Mouse (Mus musculus) Patski (cell line): ENCODE measurements around the gene Ntrk2. TPM values are rescaled to one million over a fixed set of nuclear protein-coding genes. Genes with fewer than 3 reads are reported as not detected.

Source experiments
- ATAC-seq: fragments of 100-300 bp; one replicate; pipeline ENCODE4 v1.8.0; 2021
- CTCF ChIA-PET: fragments of 350-600 bp; sonication (Branson Sonifier 250); formaldehyde crosslinking; loops from one replicate; lab custom pipeline; 2022; ENCODE audit warnings: inconsistent platforms; lab: Charles Lee
- POLR2A ChIA-PET: fragments of 350-600 bp; sonication (Branson Sonifier 250); formaldehyde crosslinking; loops from one replicate; lab custom pipeline; 2022; ENCODE audit warnings: antibody characterized with exemption, inconsistent platforms; lab: Charles Lee
- DNase-seq: peaks from one replicate; pipeline ENCODE4 v3.0.0-alpha.2; 2011; ENCODE audit warnings: low read depth, low spot score
- H3K27me3 ChIP-seq: fragments of 371-371 bp; one replicate; pipeline ENCODE4 v1.5.1; 2021
- CTCF ChIP-seq: fragments of 100-300 bp; IDR thresholded peaks from one replicate; pipeline ENCODE4 v1.5.1; 2021
- in situ Hi-C: fragments of 300-500 bp; cut with MboI; formaldehyde crosslinking; loops from 3 replicates; pipeline ENCODE4 v1.11.1; 2018; ENCODE audit warnings: low pct_unique_long_range_greater_than_20kb, mixed read lengths
- polyA plus RNA-seq: library from polyadenylated mRNA; unstranded; gene quantifications from one replicate; pipeline ENCODE4 v1.2.3, GENCODE M21; 2021

Ntrk2 gene
- polyA plus RNA-seq, 1 experiment from 2014 or later = 0.44 TPM

DNA sequence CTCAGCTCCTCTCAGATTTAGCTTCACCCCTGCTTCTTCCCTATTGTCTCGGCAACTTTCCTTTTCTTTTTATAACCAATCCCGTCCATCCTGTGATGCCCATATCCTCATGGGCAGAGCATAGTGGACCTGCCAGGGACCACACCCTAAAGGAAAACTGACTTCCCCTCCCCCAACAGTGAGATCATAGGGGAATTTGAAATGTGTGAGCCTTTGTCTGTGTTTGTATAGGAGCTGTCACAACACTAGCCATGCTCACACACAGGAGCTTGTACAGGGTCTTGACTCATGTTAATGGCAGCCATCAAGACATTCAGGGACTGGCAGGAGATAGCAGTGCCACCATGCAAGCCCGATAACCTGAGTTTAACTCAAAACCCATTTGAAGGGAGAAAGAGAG is 118.1 kb downstream of the Ntrk2 start:
- in situ Hi-C loops = no loop called here
- ATAC-seq (no peak), DNase-seq (no peak)
- POLR2A ChIA-PET = interaction anchor here (0.7 kb wide), 1 partner anchor 1878 kb away, joined by 3 read pairs; no protein-coding TSS in a partner anchor
- TF ChIP-seq CTCF = no peak
- no peaks in the 10 kb centered on the region for H3K27me3 ChIP-seq
- CTCF ChIA-PET = interaction anchor here (1.2 kb wide), 1 partner anchor 14 kb away, joined by 4 read pairs; no protein-coding TSS in a partner anchor

DNA sequence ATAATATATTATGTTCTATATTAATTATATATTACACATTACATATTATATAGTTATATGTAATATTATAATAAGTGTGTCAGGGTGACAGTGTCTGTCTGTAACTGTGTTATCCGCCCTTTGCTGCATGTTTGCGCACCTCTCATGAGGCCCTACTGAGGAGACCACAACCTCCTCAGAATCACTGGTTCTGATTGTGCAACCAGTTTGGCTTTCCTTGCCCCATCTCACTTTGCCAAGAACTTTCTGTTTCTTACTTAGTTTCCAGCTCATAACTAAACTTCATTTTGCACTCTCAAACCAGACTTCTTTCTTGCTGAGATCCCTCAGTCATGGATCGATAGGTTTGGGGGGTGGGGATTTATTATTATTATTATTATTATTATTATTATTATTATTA is 120.8 kb downstream of the Ntrk2 start:
- ATAC-seq (no peak), DNase-seq (no peak)
- no peaks in the 10 kb centered on the region for H3K27me3 ChIP-seq
- TF ChIP-seq CTCF = no peak
- ChIA-PET POLR2A (no interaction called here), CTCF (interaction anchor here (0.7 to 1.0 kb wide), 2 partner anchors 8 to 11 kb away, joined by 3 read pairs; no protein-coding TSS in a partner anchor)
- in situ Hi-C loops = no loop called here

DNA sequence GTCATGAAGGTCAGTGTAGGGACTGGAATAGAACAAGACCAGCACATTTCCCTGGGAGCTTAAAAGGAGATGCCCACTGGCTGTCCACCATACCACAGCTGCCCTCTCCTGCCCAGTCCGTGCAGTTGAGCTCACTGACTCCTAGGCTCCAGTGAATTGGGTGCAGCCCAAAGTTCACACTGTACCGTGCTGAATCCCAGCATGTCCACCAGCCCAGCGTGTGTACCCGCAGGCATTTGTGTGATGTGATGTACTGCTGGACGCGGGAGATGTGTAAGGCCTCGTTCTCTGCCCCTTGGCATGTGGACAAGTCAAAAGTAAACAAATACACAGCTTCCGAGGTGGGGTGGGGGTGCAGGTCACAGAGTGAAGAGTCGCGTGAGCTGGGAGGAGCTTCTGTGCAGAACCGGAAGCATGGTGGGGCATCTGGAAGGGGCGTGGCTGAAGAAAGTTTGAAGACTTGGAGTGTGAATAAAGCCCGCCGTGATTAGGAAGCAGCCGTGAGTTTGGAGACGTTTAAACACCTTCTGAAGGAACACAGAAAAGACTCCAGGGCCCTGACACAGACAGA is 121.4 kb downstream of the Ntrk2 start:
- POLR2A ChIA-PET = no interaction called here
- no peaks in the 10 kb centered on the region for H3K27me3 ChIP-seq
- ATAC-seq = no peak
- no peak for DNase-seq
- CTCF ChIA-PET = interaction anchor here (0.7 to 1.0 kb wide), 2 partner anchors 8 to 12 kb away, joined by 3 read pairs; no protein-coding TSS in a partner anchor
- TF ChIP-seq CTCF = no peak
- in situ Hi-C loops = no loop called here

DNA sequence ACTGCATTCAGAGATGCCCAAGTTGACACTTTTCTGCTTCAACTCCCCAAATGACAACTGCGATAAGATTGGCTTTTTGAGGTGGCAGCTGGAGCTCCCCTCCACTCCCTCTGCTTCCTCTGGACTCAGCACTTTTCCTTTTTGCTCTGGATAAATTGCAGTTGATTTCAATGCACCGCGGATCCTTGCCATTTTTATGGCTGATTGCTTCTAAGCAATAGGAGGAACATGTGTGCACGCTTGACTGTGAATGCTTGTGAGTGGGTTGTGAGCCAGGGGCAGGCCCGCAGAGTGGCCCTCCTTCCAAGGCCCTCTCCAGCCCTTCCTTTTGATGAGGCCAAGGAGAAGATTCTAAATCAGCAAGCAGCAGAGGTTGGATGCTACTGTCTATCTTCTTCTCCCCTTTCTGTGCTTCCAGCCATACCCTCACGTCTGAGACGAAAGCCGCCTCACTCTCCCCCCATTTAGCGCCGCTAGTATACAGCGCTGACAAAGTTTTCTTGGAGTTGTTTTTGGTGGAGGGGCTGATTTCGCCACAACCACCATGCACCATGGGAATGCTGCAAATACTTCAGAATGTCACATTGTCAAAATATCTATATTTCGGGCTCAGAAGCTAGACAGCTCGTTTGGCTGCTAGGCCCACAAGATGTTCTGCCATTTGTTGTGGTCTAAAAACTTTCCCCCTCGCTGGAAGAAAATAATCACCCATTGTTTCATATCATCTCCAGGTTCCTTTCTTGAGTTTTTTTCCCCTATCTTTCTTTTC is 122.5 kb downstream of the Ntrk2 start:
- no peak for TF ChIP-seq CTCF
- ATAC-seq = no peak

DNA sequence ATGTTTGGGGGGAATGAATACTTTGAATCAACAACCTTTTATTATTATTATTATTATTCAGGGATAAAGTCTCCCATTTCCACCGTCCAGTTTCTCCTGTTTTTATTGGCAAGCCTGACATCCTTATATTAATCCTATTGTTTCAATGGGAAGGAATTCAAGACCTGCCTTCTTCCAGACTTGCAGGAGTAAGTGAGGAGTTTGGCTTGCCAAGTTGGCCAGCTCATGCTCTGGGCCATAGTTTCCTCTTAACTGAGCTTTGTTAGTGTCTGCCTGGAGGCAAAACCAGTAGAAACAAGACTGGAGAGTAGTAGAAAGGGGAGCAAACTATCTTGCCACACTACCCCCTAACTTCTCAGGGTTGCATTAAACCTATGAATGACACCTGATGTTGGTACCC is 123.8 kb downstream of the Ntrk2 start:
- no peak for TF ChIP-seq CTCF
- ChIA-PET CTCF (interaction anchor here (1.7 kb wide), 1 partner anchor 107 kb away, joined by 3 read pairs; no protein-coding TSS in a partner anchor), POLR2A (no interaction called here)
- peak; percentile 13 for DNase-seq
- no peaks in the 10 kb centered on the region for H3K27me3 ChIP-seq
- ATAC-seq = no peak
- in situ Hi-C loops = no loop called here

More for the DNA sequence above, 122.5 kb downstream of the Ntrk2 start:
- no peaks in the 10 kb centered on the region for H3K27me3 ChIP-seq
- ChIA-PET CTCF (no interaction called here), POLR2A (no interaction called here)
- no peak for DNase-seq
- in situ Hi-C loops = no loop called here

DNA sequence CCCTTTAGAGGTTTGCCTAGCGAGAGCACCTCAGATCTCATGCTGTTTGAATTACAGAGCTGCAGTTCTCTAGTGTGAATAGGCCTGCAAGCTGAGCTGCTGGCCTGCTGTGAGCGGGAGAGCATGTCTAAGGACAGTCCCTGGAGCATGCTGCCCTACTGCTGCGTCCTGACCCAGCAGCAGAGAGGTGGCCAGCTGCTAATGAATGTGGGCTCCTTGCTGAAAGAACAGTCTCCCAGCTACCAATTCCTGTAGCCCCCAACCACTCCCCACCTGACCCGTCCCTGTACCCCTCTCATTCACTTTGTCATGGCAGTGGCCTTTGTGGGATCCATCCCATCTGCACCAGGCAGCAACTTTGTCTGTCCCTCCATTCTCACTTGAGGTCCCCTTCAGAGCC is 126.8 kb downstream of the Ntrk2 start:
- TF ChIP-seq CTCF = no peak
- ChIA-PET POLR2A (no interaction called here), CTCF (interaction anchor here (0.9 kb wide), 1 partner anchor 127 kb away, joined by 3 read pairs; no protein-coding TSS in a partner anchor)
- peaks cover 3% of the 10 kb centered on the region for H3K27me3 ChIP-seq
- DNase-seq = no peak
- ATAC-seq = no peak
- in situ Hi-C loops = no loop called here

DNA sequence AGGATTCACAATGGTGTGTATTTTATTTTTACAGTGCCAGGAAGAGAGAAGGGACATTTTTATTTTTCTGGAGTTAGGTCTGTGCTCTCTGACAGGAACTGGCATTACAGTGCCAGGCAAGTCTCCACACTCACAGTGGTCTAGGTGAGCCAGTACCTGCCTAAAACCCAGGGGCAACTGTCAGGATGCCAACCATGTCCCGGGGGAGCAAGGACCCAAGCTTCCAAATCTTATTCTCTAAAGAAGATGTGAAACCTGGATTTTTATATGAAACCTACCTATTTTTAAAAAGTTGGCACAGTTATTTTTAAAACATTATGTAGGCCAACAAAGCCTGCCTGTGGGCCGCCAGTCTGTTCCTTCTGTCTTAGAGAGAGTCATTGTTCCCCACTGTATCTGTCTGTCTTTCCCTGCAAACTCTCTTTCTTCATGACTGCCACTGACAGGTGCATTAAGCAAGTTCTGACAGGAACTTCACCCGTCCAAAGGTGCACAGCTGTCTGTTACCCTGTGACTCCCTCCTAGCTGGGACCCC is 128.3 kb downstream of the Ntrk2 start:
- DNase-seq (no peak), ATAC-seq (no peak)
- no peak for TF ChIP-seq CTCF
- POLR2A ChIA-PET = no interaction called here
- in situ Hi-C loops = no loop called here
- CTCF ChIA-PET = no interaction called here
- peaks cover 3% of the 10 kb centered on the region for H3K27me3 ChIP-seq

DNA sequence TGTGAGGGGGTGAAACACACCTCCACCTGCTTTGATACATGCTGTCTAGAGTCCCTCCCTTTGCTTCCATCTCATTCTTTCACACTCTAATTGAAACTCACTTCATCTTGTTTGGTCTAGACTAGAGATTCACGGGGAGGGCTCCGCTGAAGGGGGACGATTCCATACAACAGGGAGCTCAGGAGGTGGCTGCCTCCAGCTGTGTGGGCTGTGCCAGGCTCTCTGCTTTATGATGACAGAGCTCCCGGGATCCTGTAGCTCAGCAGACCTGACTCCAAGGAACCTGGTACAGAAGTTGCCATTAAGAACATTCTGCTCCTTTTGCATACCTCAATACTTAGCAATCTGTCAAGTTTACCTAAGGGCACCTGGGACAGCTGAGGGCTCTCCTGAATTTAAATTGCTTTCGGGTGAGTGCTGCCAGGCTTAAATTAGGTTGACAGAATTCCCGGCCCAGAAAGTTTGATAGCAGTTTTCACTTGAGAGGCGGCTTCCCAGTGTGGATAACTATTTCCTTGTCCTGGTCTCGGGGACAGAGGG is 129.7 kb downstream of the Ntrk2 start:
- H3K27me3 ChIP-seq = peaks cover 3% of the 10 kb centered on the region
- ChIA-PET POLR2A (interaction anchor here (0.6 kb wide), 1 partner anchor 68 kb away, joined by 4 read pairs; no protein-coding TSS in a partner anchor), CTCF (interaction anchor here (1.1 kb wide), 1 partner anchor 9 kb away, joined by 3 read pairs; no protein-coding TSS in a partner anchor)
- DNase-seq (no peak), ATAC-seq (no peak)
- no peak for TF ChIP-seq CTCF
- in situ Hi-C loops = no loop called here

DNA sequence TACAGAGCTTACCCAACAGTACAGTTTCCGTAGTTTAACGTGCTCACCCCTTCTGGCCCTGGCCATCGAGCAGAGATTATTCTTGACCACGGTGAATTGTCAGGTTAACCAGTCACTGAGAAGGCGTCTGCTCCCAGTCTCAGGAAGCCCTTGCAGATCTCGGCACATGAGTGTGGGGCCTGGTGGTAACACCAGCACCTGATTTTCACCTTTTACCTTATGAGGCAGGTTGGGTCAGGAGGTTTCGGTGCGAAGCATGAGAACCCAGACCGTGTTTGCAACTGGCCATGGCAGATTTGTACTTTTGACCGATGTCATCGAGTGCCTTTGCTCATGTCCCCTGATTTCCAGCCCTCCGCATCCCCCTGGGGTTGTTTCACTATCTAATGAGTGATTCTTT is 131.5 kb downstream of the Ntrk2 start:
- ChIA-PET POLR2A (no interaction called here), CTCF (no interaction called here)
- no peak for TF ChIP-seq CTCF
- no peak for ATAC-seq
- DNase-seq = no peak
- in situ Hi-C loops = no loop called here
- H3K27me3 ChIP-seq = peaks cover 3% of the 10 kb centered on the region

DNA sequence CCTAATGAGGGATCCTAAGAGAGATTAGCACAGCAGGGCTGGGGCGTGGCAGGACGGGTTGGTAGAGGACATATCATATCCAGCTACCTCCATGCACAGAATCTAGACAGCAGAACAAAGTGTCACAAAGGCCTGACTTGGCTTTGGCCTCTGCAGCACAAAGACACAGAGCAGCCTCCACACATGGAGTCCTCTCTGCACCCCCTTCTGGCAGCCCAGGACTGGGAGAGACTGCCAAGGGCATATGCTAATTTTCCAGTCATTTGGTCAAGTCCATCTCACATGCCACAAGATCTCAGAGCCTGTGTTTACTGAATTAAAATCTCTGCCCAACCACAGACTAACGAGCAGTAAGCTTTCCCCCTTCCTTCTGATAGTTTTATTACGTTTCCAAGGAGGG is 132.1 kb downstream of the Ntrk2 start:
- TF ChIP-seq CTCF = no peak
- peaks cover 3% of the 10 kb centered on the region for H3K27me3 ChIP-seq
- in situ Hi-C loops = no loop called here
- ChIA-PET CTCF (no interaction called here), POLR2A (no interaction called here)
- no peak for DNase-seq
- ATAC-seq = no peak
